Mouse (Mus musculus) CD4-positive naive resting alpha-beta T cell, adult 57 days (primary cell): Measurements from ENCODE around the gene Adgrf3. TPM values are rescaled to one million over a fixed set of nuclear protein-coding genes. Genes with fewer than 3 reads are reported as not detected.

Experiments used
- total RNA-seq: library from RNA; stranded (reverse); gene quantifications from one replicate; pipeline ENCODE4 v1.2.4, GENCODE M21; 2023

The Adgrf3 gene
- total RNA-seq, result not detected

GRCm38 (mm10) chr5:30205493-30205892, at the start of gene Adgrf3:
Adgrf3 (minus strand) TSS chr5:30205722.

GRCm38 (mm10) chr5:30232271-30232971, 26.9 kb upstream of the Adgrf3 start, which contains the start of gene Selenoi:
Selenoi (plus strand) TSS chr5:30232581.

GRCm38 (mm10) chr5:30154474-30155394, 50.8 kb downstream of the Adgrf3 start, which contains the start of the genes Hadha and Hadhb:
Hadha (minus strand) TSS chr5:30155162.
Hadhb (plus strand) TSS chr5:30155248.

Other genes starting within 250 kb of the Adgrf3 start
- not detected for gene Il6, start 192.6 kb downstream of the Adgrf3 start, total RNA-seq
- gene Tyms, start 132.1 kb downstream of the Adgrf3 start, total RNA-seq, result 10.1 TPM
- gene Garem2, start 100.6 kb downstream of the Adgrf3 start, total RNA-seq, result not detected
- not detected for gene 3110082J24Rik, start 99.6 kb downstream of the Adgrf3 start, total RNA-seq
- gene Hadha, start 50.6 kb downstream of the Adgrf3 start, total RNA-seq, result 93.5 TPM
- 130 TPM for gene Hadhb, start 50.5 kb downstream of the Adgrf3 start, total RNA-seq
- gene Selenoi, start 26.9 kb upstream of the Adgrf3 start, total RNA-seq, result 30.0 TPM
- gene Drc1, start 75.7 kb upstream of the Adgrf3 start, total RNA-seq, result 44.5 TPM